Mouse (Mus musculus): ENCODE measurements at regions not wholly inside any gene's neighbourhood (a gene's known extent, or its start where the extent isn't known, plus 50 kb on each side); places are given as distances from the start of the nearest gene placed in this dataset.
A peak's percentile ranks its signal among the peaks of the same experiment; 100 is the strongest.

GRCm38 (mm10) chr14:45714311-45714710, 56.4 kb upstream of the Ddhd1 start:
- DNase-seq = no peak

- no peak for DNase-seq
Measured at GRCm38 (mm10) chr14:45714786-45715185, 56.8 kb upstream of the Ddhd1 start.

DNA sequence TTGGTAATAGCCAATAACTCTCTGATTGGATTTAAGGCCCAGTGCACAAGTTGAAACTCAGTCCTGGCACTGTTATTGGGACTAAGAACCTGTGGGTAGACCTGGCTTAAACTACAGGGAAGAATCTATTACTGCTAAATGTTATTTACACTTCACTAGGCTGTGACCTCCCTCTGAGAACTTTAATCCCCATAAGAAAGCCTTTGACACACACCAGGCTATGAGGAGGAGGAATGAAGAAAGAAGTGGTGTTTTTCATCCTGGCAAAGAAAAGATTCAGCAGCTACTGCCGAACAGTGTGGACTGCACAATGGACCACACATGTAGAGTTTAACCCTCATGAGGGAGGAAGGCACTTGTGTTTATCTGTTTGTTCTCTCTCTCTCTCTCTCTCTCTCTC, 58.2 kb upstream of the Ddhd1 start:
- DNase-seq = no peak

DNA sequence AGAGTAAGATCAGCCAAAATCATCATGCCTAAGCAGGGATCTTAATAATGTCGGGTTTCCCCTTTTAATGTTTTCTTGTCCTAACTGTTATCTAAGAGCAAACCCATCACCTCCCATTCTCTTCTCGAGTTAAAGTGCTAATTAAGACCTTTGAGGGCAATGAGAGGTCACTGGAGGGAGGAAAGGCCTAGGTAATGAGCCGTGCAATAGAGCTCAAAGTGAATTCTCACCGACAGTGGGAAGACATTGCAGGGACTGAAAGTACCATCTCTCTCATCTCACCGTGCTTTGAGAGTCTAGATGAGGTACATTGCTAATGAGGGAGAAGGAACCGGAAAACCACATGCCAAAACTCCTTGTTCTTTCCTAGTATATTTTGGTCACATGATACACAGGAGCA, 64.9 kb upstream of the Ddhd1 start:
- no peak for DNase-seq

GRCm38 (mm10) chr14:45724341-45724740, 66.4 kb upstream of the Ddhd1 start:
- no peak for DNase-seq

- no peak for DNase-seq
Measured at GRCm38 (mm10) chr14:45734530-45735410, 76.8 kb upstream of the Ddhd1 start.

- no peak for DNase-seq
Measured at GRCm38 (mm10) chr14:45737966-45738365, 80.0 kb upstream of the Ddhd1 start.

DNA sequence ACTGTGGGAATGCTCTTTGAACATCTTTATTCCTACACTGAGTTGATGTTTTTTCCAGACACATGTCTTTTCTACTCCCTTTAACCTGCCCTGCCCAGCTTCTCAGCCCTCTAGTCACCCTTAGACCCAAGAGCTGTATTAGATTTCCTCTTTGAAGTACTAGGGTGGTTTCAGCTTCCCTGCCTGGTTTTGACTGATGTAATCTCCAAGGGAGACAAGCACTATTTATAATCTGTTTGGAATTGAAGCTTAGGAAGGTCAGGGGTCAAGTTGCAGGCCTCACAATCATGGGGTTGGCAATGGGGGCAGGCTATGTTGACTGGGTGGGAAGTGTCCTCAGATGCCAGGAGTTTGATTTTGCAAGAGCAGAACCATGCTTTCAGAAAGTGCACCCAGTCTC, 81.7 kb upstream of the Ddhd1 start:
- no peak for DNase-seq

GRCm38 (mm10) chr14:45740662-45741061, 82.7 kb upstream of the Ddhd1 start:
- no peak for DNase-seq

- no peak for DNase-seq
Measured at GRCm38 (mm10) chr14:45746176-45746575, 88.2 kb upstream of the Ddhd1 start.

DNA sequence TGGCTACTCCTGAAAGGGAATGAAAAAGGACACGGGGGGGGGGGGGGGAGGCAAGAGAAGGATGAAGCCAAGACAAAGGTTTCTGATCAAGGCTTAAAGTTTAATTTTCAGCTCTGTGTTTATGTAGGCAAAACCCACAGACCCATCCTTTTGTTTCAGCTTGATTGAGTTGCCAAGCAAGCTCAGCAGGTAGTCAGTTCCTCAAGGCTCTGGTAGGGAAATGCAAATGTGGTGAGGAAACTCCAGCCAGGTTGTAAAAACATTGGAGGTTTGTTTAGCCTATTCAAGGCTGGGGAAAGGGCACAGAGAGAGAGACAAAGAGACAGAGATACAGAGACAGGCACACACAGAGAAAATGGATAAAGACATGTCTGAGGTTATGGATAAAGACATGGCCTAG, 99.4 kb upstream of the Ddhd1 start:
- no peak for DNase-seq

GRCm38 (mm10) chr14:45760890-45761680, 103.1 kb upstream of the Ddhd1 start:
- DNase-seq = no peak

- DNase-seq = no peak
Measured at GRCm38 (mm10) chr14:45764231-45764630, 106.3 kb upstream of the Ddhd1 start.

DNA sequence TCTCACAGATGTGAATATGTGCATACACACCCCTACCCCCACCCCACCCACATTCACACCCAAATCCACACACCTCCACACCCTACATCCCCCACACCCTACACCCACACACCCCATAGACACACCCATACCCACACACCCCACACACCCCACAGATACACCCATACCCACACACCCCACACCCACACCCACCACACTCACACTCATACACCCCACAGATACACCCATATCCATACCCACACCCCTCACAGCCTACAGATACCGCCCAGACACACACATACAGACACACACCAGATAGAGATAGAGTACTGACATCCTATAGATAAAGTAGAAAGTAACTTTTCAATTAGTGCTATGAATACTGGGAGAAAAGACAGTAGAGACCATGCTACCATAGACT, 108.6 kb upstream of the Ddhd1 start:
- no peak for DNase-seq

DNA sequence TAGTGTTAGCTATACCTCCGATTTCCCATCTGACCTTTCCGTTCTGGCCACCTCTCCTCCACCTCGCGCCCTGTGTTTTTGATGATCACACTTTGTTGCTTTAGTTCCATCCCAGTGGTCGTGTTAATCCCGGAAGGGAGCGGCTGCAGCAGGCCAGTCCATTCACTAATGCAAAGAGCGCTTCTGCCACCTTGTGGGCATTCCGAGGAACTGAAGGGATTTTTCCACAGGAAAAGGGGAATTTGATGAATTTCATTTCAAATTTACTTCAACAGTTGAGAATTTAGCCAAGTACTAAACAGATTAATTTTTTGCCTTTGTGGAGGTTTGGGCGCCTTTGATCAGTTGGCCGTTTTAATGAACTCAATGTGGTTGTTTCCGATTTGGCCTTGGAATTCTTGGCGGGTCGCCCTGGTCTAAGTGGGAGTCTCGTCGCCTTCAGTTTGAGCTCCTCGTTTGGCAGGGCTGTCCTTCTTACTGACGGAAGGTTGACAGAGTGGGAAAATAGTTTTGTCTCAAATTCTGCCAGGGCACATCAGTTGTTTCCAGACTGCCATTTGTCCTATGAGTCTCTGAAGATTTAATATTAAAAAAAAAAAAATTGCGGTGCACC, 114.8 kb upstream of the Ddhd1 start:
- peak; percentile 54 to 81 for DNase-seq

DNA sequence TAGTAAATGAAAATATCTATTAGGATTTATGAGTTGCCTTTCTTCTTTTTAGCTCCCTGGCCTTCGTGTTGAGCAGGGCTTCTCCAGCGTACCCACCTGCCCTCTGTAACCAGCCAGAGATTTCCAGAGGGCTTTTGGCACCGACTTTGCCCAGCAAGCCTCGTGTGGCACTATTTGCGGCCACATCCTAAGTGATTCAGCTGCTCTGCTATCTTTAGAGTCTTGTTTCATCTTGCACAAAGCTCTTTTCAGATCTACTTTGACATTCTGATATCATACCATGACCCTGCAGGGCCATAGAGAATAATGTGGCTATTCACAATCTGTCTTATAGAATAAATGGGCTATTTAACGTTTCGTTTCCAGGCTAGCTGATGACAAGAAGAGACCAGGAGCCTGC, 115.4 kb upstream of the Ddhd1 start:
- no peak for DNase-seq

- no peak for DNase-seq
Measured at GRCm38 (mm10) chr14:45781850-45782249, 123.9 kb upstream of the Ddhd1 start.

- DNase-seq = no peak
Measured at GRCm38 (mm10) chr14:45794980-45795379, 137.0 kb upstream of the Ddhd1 start.

- DNase-seq = peak; percentile 31 to 61
Measured at GRCm38 (mm10) chr14:45796665-45797319, 138.8 kb upstream of the Ddhd1 start.

GRCm38 (mm10) chr14:45797320-45797696, 139.4 kb upstream of the Ddhd1 start:
- no peak for DNase-seq

- DNase-seq = no peak
Measured at GRCm38 (mm10) chr14:45799286-45799685, 141.3 kb upstream of the Ddhd1 start.

DNA sequence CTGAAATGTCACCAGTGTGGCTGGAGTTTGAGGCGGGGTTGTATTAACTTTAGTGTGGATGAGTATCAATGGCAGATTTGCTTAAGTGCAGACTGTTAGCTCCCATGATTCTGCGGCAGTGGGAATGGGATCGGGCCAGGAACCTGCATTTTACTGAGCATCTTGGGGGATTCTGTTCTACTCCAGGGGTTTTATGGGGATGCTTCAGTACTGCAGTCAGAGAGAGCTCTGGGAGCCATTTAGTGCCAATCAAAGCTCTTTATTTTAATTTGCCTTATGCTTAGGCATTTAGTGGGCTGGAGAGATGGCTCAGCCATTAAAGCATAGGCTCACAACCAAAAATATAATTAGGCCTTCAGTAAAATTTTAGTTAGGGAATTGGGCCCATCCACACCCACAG, 148.0 kb upstream of the Ddhd1 start:
- DNase-seq = no peak

GRCm38 (mm10) chr14:45806726-45807280, 148.9 kb upstream of the Ddhd1 start:
- DNase-seq = peak; percentile 21 to 22
